Mouse (Mus musculus) lung, embryonic 16.5 days (tissue): ENCODE results near the gene Lmnb2. TPM values are rescaled to one million over a fixed set of nuclear protein-coding genes. Genes with fewer than 3 reads are reported as not detected.
A peak's percentile ranks its signal among the peaks of the same experiment; 100 is the strongest.

Experiments
- ATAC-seq: fragments of 200-750 bp; cut with Nextera tagmentation; 2 replicates; pipeline ENCODE4 v1.8.0; 2017; ENCODE audit warnings: low read depth, mild to moderate bottlenecking, moderate library complexity
- H3K27ac ChIP-seq: fragments of 300-500 bp; sonication (generic); 2 replicates; pipeline ENCODE4 v1.5.1; 2014; ENCODE audit warnings: mild to moderate bottlenecking, control low read depth, low read length
- H3K27me3 ChIP-seq: fragments of 300-500 bp; sonication (generic); 2 replicates; pipeline ENCODE4 v1.6.1; 2014; ENCODE audit warnings: low read depth, low read length, mixed read lengths; ENCODE audit not compliant: control insufficient read depth, insufficient read depth
- H3K36me3 ChIP-seq: fragments of 300-500 bp; sonication (generic); 2 replicates; pipeline ENCODE4 v1.6.1; 2014; ENCODE audit warnings: low read length; ENCODE audit not compliant: control insufficient read depth, insufficient read depth
- H3K4me1 ChIP-seq: fragments of 300-500 bp; sonication (generic); replicated peaks from 2 replicates; pipeline ENCODE4 v1.6.1; 2014; ENCODE audit warnings: low read length, mixed read lengths; ENCODE audit not compliant: control insufficient read depth, insufficient read depth
- H3K4me2 ChIP-seq: fragments of 300-500 bp; sonication (generic); 2 replicates; pipeline ENCODE4 v1.6.1; 2014; ENCODE audit warnings: low read depth, low read length, control low read depth
- H3K4me3 ChIP-seq: fragments of 300-500 bp; sonication (generic); 2 replicates; pipeline ENCODE4 v1.5.1; 2014; ENCODE audit warnings: mild to moderate bottlenecking, low read length, control low read depth
- H3K9ac ChIP-seq: fragments of 300-500 bp; sonication (generic); 2 replicates; pipeline ENCODE4 v1.6.1; 2014; ENCODE audit warnings: low read length, control low read depth
- H3K9me3 ChIP-seq: fragments of 300-500 bp; sonication (generic); 2 replicates; pipeline ENCODE4 v1.6.1; 2016; ENCODE audit warnings: low read length; ENCODE audit not compliant: control insufficient read depth
- WGBS: fragments of 180-500 bp; shearing (Covaris S2); extraction: QIAGEN DNeasy Blood & Tissue Kit; methylation state at CpG from one replicate; pipeline ENCODE4 v1.1.7; 2014; 5-methylcytosine and 5-hydroxymethylcytosine counted together
- polyA plus RNA-seq: library from polyadenylated mRNA; unstranded; fragments of >200 nt; fragmentation: Nextera tagmentation; extraction: Ambion mirVana; gene quantifications from 2 replicates; pipeline ENCODE4 v1.2.1, GENCODE M21; 2015

The Lmnb2 gene
- polyA plus RNA-seq, 1 experiment from 2014 or later = 52.6 TPM

DNA sequence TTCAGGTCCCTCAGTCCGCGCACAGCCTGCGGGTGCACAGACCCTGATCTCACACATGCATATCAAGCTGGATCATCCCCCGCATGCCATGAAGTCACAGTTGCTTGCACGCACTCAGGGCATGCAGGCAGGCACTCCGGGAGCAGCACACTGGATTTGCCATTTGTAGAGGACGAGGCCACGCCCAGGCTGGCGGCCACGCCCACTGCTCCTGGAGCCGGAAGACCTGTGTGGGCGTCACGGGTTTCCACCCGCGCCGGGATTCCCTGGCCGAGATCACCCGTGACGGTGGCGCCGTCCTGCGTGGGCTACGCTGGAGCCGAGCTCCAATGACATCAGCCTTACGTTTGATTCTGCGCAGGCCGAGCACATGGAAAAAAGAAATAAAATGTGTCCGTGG is 21.6 kb upstream of the Lmnb2 start:
- peak overlapping the region; percentile 87 for H3K27ac ChIP-seq
- no peaks in the 10 kb centered on the region for H3K9me3 ChIP-seq
- H3K36me3 ChIP-seq = no peaks in the 10 kb centered on the region
- H3K9ac ChIP-seq = peak overlapping the region; percentile 63
- peak overlapping the region; percentile 48 for H3K4me3 ChIP-seq
- ATAC-seq = peak; percentile 48
- 3% methylated on average over 28 of the region's 28 CpGs for WGBS
- no peaks in the 10 kb centered on the region for H3K27me3 ChIP-seq
- H3K4me1 ChIP-seq = peaks cover 63% of the 10 kb centered on the region
- H3K4me2 ChIP-seq = peak overlapping the region; percentile 85

DNA sequence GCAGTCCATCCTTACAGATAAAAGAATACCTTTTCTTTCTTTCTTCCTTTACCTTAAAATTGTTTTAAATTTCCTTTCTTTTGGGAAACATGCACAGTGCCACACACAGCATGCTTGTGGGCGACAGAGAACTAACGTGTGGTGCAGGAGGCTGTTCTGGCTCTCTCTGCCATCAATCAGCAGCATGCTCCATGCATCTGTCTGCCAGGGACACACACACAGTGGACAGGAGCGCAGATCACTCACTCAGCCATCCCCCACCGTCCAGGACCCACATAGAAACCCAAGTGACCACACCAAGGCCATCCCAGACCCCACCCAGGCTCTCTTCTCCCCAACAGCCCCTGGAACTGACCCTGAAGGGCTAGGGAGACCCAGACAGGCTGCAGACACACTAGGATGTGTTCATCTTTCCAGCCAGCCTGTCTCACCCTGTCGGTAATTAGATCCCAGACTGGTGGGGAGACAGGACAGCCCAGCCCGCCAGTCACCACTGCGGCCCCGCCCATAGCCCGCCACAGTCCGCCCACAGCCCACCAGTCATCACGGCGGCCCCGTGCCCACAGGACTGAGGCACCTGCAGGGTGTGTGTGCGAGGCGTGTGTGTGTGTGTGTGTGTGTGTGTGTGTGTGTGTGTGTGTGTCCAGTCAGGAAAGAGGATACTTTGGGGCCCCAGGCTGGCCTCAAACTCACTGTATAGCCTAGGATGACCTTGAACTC is 20.9 kb upstream of the Lmnb2 start:
- Histone ChIP-seq H3K27me3 (no peaks in the 10 kb centered on the region), H3K27ac (peak overlapping the region; percentile 87), H3K9ac (peak overlapping the region; percentile 63), H3K4me2 (peak overlapping the region; percentile 85), H3K4me3 (peak overlapping the region; percentile 48), H3K9me3 (no peaks in the 10 kb centered on the region), H3K36me3 (no peaks in the 10 kb centered on the region), H3K4me1 (peaks cover 65% of the 10 kb centered on the region)
- ATAC-seq = peak; percentile 7; the same call in 1 of the 2 replicates
- WGBS = 12% methylated on average over 14 of the region's 15 CpGs

DNA sequence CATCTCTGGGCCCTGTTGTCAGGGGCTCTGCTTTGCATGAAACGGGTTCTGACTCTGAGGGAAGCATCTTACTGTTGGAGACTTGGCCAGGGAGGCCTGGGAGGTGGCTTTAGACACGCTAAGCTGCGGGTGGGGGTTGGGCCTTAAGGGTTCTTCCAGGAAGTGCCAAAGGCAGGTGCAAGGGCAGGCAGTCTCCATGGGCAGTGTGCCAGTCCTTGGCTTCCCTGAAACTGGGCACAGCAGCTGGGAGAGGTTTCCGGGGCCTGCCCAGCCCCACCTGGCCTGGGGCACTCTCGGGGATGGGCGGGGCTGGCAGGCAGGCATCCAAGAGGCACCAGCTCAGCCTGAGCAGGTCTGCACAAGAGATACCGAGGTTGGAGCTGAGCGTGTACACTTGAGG is 19.6 kb upstream of the Lmnb2 start:
- H3K27me3 ChIP-seq = no peaks in the 10 kb centered on the region; the same call in 1 of the 2 replicates
- peak overlapping the region; percentile 35 for H3K4me2 ChIP-seq
- no peak overlapping the region for H3K4me3 ChIP-seq
- peak overlapping the region; percentile 87 for H3K27ac ChIP-seq
- H3K36me3 ChIP-seq = no peaks in the 10 kb centered on the region
- H3K9ac ChIP-seq = peak overlapping the region; percentile 48
- peaks cover 76% of the 10 kb centered on the region for H3K4me1 ChIP-seq
- no peaks in the 10 kb centered on the region for H3K9me3 ChIP-seq
- WGBS = 19% methylated on average over 8 of the region's 8 CpGs
- ATAC-seq = peak; percentile 39

DNA sequence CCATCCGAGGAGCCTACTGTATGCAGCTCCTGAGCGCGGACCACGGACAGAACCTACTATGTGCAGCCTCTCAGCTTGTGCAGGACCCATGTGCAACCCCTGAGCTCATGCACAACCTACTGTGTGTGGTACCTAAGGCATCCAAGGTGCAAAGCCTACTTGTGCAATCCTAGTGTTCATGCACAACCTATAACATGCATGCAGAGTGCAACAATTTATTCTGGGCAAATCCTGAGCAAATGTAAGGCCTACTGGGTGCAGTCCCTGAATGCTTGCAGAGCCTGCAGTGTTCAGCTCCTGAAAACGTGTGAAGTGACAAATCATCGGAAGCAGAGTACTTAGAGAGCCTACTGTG is 18.7 kb upstream of the Lmnb2 start:
- ATAC-seq = no peak
- peak overlapping the region; percentile 87 for H3K27ac ChIP-seq
- 20% methylated on average over 6 of the region's 6 CpGs for WGBS
- H3K4me1 ChIP-seq = peaks cover 84% of the 10 kb centered on the region
- H3K27me3 ChIP-seq = no peaks in the 10 kb centered on the region; the same call in 1 of the 2 replicates
- H3K9ac ChIP-seq = peak overlapping the region; percentile 72; the same call in 1 of the 2 replicates
- H3K4me3 ChIP-seq = peak overlapping the region; percentile 46
- no peaks in the 10 kb centered on the region for H3K9me3 ChIP-seq
- peak overlapping the region; percentile 72 for H3K4me2 ChIP-seq
- no peaks in the 10 kb centered on the region for H3K36me3 ChIP-seq

DNA sequence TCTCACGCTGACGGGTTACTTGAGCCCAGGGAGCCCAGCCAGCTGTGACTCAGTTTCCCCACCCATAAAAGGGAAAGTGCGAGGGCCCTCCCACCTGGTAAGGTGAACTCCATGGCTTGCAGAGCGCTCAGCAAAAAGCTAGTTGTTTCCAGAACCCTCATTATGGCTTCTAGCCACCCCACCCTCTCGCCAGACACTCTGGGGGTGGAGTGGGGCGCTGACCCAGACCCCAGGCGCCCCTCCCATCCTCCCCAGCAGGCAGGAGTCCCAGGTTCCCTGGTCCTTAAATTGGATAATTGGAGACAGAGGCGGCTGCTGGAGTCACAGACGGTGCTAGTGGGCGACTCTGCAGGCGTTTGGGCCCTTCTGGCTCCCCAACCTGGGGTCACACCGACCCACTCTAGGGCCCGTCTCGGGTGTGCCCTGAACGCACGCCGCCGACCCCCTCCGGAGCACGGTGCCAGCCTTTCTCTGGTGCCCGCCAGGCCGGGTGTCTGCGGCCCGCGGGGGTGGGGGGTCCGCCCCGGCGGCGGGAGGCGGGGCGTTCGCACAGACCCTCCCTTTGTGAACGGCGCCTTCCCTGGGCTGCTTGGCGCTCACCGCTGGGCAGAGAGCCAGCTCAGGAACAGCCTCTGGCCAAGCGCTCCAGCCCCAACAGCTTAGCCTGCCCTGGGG is 18.2 kb upstream of the Lmnb2 start:
- Histone ChIP-seq H3K27ac (peak overlapping the region; percentile 81), H3K27me3 (no peaks in the 10 kb centered on the region; the same call in 1 of the 2 replicates), H3K4me3 (peak overlapping the region; percentile 46), H3K9me3 (no peaks in the 10 kb centered on the region), H3K4me1 (peaks cover 88% of the 10 kb centered on the region), H3K36me3 (no peaks in the 10 kb centered on the region), H3K9ac (peak overlapping the region; percentile 72), H3K4me2 (peak overlapping the region; percentile 72)
- 1% methylated on average over 36 of the region's 37 CpGs for WGBS
- peak; percentile 59 for ATAC-seq

DNA sequence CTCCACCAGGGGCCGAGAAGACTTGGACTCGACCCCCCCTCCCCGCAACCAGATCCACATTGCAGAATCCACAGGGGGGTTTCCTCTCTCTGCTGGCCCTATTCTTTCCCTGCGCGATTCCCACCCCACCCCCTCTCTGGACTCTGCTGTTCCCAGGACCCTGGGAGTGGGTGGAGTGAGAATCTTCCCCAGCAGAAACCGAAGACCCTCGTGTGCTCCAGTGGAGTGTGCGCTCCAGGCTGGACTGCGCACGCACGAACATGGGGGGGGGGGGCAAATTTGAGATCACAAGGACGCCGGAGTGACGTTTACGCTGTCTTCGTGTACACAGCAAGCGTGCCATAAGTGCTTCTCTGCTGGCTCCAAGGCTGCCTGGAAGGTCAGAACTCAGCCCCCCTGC is 17.7 kb upstream of the Lmnb2 start:
- peaks cover 83% of the 10 kb centered on the region for H3K4me1 ChIP-seq
- H3K9me3 ChIP-seq = no peaks in the 10 kb centered on the region
- ATAC-seq = no peak
- peak overlapping the region; percentile 72 for H3K9ac ChIP-seq
- peak overlapping the region; percentile 46 for H3K4me3 ChIP-seq
- H3K4me2 ChIP-seq = peak overlapping the region; percentile 72
- peak overlapping the region; percentile 81 for H3K27ac ChIP-seq
- 1% methylated on average over 17 of the region's 17 CpGs for WGBS
- H3K27me3 ChIP-seq = no peaks in the 10 kb centered on the region; the same call in 1 of the 2 replicates
- no peaks in the 10 kb centered on the region for H3K36me3 ChIP-seq

DNA sequence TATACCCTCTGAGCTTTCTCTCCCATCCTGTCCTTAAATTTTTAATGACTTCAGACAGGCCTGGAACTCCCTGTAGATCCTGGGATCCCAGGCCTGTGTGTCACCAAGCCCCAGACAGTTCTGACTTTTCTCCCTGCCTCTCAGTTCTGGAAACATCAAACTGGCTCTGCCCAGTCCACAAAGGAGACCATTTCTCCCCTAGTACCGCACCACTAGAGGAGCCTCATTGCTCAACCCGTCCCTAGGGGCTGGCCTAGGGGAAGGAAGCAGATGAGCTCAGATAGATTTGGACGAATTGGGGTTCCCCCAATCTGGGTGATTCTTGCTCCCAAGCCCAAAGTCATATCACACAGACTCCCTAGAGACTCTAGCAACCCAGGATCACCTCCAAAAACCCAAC is 17.2 kb upstream of the Lmnb2 start:
- peak overlapping the region; percentile 37; the same call in 1 of the 2 replicates for H3K27ac ChIP-seq
- no peak overlapping the region for H3K4me3 ChIP-seq
- 5% methylated on average over 3 of the region's 3 CpGs for WGBS
- no peaks in the 10 kb centered on the region; the same call in 1 of the 2 replicates for H3K27me3 ChIP-seq
- peak overlapping the region; percentile 72; the same call in 1 of the 2 replicates for H3K4me2 ChIP-seq
- no peaks in the 10 kb centered on the region for H3K36me3 ChIP-seq
- peaks cover 79% of the 10 kb centered on the region for H3K4me1 ChIP-seq
- H3K9ac ChIP-seq = no peak overlapping the region; the same call in 1 of the 2 replicates
- no peak for ATAC-seq
- no peaks in the 10 kb centered on the region for H3K9me3 ChIP-seq

DNA sequence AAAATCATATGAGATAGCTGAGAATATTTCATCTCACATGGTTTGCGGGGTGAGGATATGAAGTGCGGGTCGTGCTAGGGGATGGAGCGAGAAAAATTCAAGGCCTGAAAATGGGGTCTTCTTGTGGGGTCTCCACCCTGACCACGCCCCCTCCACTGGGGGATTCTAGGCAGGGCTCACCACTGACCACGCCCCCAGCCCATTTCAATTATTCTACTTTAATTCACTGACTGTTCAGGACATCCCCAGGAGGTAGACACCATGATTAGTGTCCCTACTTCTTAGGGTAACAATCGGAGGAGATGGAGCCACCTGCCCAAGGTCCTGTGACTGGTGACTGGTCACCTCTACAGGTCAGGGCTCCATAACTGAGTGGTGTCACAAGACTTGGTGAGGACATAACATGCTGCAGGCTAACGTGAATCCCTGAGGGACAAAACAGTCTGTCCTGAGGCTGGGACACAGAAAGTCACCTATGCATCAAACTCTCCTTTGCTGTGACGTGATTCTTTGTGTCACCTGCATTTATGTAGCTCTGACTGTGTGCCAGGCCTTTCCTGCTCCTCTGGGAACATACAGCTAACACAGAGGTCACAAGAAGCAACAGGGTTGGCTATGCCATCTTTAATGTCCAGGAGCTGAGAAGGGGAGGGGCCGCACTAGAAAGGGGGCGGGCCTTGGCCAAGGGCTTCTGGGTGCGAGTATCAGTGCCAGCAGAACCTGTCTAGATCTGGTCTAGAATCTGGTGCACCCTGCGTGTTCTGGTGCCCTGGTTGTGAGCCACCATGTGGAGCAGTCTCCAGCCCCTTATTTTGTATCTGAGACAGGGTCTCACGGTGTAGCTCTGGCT is 16.3 kb upstream of the Lmnb2 start:
- no peak overlapping the region for H3K4me2 ChIP-seq
- no peaks in the 10 kb centered on the region for H3K9me3 ChIP-seq
- no peak for ATAC-seq
- 48% methylated on average over 14 of the region's 14 CpGs for WGBS
- no peaks in the 10 kb centered on the region for H3K36me3 ChIP-seq
- H3K27me3 ChIP-seq = no peaks in the 10 kb centered on the region; the same call in 1 of the 2 replicates
- no peak overlapping the region for H3K4me3 ChIP-seq
- H3K9ac ChIP-seq = no peak overlapping the region
- peaks cover 70% of the 10 kb centered on the region for H3K4me1 ChIP-seq
- no peak overlapping the region for H3K27ac ChIP-seq
